ENCODE assay signal across 31 mouse cellular contexts in the genomic region with DNA sequence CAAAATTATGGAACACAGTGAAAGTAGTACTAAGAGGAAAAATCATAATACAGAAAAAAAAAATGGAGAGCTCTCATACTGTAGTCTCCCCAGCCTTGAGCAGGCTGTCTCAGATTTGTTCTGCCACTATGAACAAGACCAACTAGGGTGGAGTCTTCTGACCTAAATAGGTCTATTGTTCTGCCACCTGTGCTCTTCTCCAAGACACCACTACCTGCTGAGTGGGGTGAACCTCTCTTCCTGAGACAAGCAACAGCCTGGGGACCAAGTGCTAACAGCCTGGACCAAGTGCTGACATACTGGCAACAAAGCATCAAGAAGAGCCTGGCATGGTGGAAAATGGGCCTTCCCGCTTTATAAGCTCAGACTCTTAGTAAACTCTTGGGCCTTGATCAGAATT.
"Had no signal": no experiment of that assay in that cellular context is flagged by ENCODE, and none has a peak within 500 bp of the region (broad histone marks: within the 10 kb centered on the region; RNA-seq: fewer than 3 reads in every experiment).

No protein-coding gene starts in this region.

- H3K4me3 ChIP-seq: limb, embryonic 10.5 days; limb, embryonic 12.5 days; limb, embryonic 13.5 days; limb, embryonic 15.5 days; liver, embryonic 12.5 days; liver, embryonic 13.5 days; liver, embryonic 15.5 days; lung, embryonic 15.5 days; megakaryocyte, embryonic 14.5 days; midbrain, embryonic 10.5 days; midbrain, embryonic 12.5 days; midbrain, embryonic 13.5 days; midbrain, embryonic 15.5 days; myocyte had no signal

- H3K27ac ChIP-seq: limb, embryonic 10.5 days; limb, embryonic 12.5 days; limb, embryonic 13.5 days; limb, embryonic 15.5 days; liver, embryonic 12.5 days; liver, embryonic 13.5 days; liver, embryonic 14.5 days; liver, embryonic 15.5 days; lung, embryonic 15.5 days; macrophage; midbrain, embryonic 10.5 days; midbrain, embryonic 12.5 days; midbrain, embryonic 13.5 days; midbrain, embryonic 15.5 days had no signal

- H3K4me1 ChIP-seq: limb, embryonic 10.5 days; limb, embryonic 12.5 days; limb, embryonic 13.5 days; limb, embryonic 15.5 days; liver, embryonic 12.5 days; liver, embryonic 13.5 days; liver, embryonic 15.5 days; lung, embryonic 15.5 days; megakaryocyte, embryonic 14.5 days; midbrain, embryonic 10.5 days; midbrain, embryonic 12.5 days; midbrain, embryonic 13.5 days; midbrain, embryonic 15.5 days had no signal

- H3K27me3 ChIP-seq: limb, embryonic 12.5 days; limb, embryonic 13.5 days; limb, embryonic 15.5 days; liver, embryonic 12.5 days; liver, embryonic 13.5 days; liver, embryonic 15.5 days; lung, embryonic 15.5 days; megakaryocyte, embryonic 14.5 days; midbrain, embryonic 12.5 days; midbrain, embryonic 13.5 days; midbrain, embryonic 15.5 days had no signal

- H3K9ac ChIP-seq: limb, embryonic 12.5 days; limb, embryonic 13.5 days; limb, embryonic 15.5 days; liver, embryonic 12.5 days; liver, embryonic 13.5 days; liver, embryonic 14.5 days; liver, embryonic 15.5 days; liver, postnatal 0 days; lung, embryonic 14.5 days; lung, embryonic 15.5 days; midbrain, embryonic 12.5 days; midbrain, embryonic 13.5 days; midbrain, embryonic 15.5 days had no signal

- H3K9me3 ChIP-seq: limb, embryonic 10.5 days; limb, embryonic 12.5 days; limb, embryonic 13.5 days; limb, embryonic 15.5 days; liver, embryonic 12.5 days; liver, embryonic 13.5 days; liver, embryonic 15.5 days; lung, embryonic 15.5 days; megakaryocyte, embryonic 14.5 days; midbrain, embryonic 10.5 days; midbrain, embryonic 12.5 days; midbrain, embryonic 13.5 days; midbrain, embryonic 15.5 days had no signal

- DNase-seq: left cerebral cortex, postnatal 4 days; liver; liver, embryonic 13.5 days; liver, postnatal 0 days; lung, adult 18-20 months; lung, adult 2 months; lung, embryonic 14.5 days; lung, postnatal 10 days; lung, postnatal 14 days; lung, postnatal 36 days; lung, postnatal 4 days; midbrain, embryonic 14.5 days had no signal

- H3K4me2 ChIP-seq: limb, embryonic 12.5 days; limb, embryonic 13.5 days; limb, embryonic 15.5 days; liver, embryonic 11.5 days; liver, embryonic 12.5 days; liver, embryonic 13.5 days; liver, embryonic 15.5 days; lung, embryonic 14.5 days; lung, embryonic 15.5 days; midbrain, embryonic 11.5 days; midbrain, embryonic 12.5 days; midbrain, embryonic 13.5 days; midbrain, embryonic 15.5 days had no signal

- ATAC-seq: liver, embryonic 12.5 days; liver, postnatal 0 days; lung, postnatal 0 days; midbrain, embryonic 13.5 days; midbrain, embryonic 15.5 days; midbrain, embryonic 16.5 days had no signal

- H3K36me3 ChIP-seq: limb, embryonic 10.5 days; limb, embryonic 12.5 days; limb, embryonic 13.5 days; limb, embryonic 15.5 days; liver, embryonic 12.5 days; liver, embryonic 13.5 days; liver, embryonic 15.5 days; lung, embryonic 15.5 days; midbrain, embryonic 10.5 days; midbrain, embryonic 12.5 days; midbrain, embryonic 13.5 days; midbrain, embryonic 15.5 days had no signal
